Mouse (Mus musculus) 3T3-L1 (cell line): ENCODE measurements at regions not wholly inside any gene's neighbourhood (a gene's known extent, or its start where the extent isn't known, plus 50 kb on each side); places are given as distances from the start of the nearest gene placed in this dataset.

ENCODE experiments used
- DNase-seq: peaks from one replicate; pipeline ENCODE4 v3.0.0-alpha.2; 2015; ENCODE audit warnings: low read depth, low spot score

DNA sequence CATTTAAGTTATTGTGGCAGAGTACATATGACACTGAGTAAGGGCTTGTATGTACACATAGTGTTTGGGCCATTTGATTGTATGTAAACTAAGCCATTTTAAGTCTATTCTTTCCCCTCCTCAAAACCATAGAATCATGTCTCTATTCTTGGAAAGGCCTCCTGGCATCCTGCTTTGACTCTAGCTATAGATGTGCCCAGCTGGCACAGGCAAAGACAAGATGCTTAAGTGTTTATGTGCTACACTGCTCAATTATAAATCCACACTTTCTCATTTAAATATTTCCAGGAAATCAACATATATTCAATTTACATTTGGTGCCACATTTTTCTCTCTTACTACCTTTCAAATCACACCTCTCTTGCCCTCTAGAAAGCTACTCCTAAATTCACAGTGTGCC lies 97.6 kb upstream of the Bdnf start:
- no peak for DNase-seq

DNA sequence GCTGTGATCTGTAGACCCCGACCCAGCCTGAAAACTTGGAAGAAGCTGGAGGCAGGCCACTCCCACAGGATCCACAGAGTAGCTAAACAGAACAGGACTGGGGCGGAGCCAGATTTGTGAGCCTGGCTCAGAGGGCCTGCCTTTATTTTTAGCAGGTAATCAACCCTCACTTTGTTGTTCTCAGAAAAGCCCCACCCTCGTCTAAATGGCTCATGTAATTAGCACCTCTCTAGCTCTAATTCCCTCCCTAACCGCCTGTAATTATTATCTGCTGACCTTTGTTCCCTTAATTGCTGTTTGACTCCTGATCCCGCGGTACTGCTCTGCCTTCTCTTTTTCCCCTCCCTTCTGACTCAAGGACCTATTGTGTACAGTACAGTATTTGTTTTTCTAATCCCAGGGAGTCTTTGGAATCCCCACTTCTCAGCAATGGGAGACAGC lies 95.6 kb upstream of the Bdnf start:
- DNase-seq, result no peak

DNA sequence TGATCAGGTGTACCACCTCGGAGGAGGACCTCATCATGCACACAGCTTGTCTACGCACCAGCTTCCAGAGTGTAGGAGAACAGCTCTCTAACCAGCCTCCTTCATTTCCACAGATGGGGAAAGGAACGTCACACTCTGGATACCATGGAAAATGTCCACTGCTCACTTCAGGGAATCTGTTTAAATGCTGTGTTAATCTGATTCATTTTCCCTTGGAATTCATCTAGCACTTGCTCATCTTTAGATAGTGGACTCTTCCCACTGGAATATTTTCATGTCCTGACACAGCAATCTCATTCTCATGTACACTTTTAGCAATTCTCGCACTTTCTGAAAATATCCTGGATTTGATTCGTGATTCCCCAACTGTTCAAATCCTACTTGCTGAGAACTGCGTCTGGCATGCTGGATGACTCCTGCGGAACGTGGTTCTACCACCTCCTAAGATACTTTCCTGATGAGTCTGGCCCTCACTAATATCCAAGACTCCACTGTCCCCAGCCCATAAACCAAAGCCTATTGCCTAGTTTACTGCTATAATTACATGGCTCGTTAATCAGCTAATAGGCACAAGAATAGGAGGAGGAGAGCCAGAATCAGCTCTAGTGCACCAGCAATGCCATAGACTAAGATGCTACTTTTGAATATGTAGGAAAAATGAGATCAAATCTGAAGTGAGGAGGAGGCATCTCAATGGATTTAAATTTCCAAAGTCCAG lies 56.0 kb upstream of the Bdnf start:
- DNase-seq, result no peak

DNA sequence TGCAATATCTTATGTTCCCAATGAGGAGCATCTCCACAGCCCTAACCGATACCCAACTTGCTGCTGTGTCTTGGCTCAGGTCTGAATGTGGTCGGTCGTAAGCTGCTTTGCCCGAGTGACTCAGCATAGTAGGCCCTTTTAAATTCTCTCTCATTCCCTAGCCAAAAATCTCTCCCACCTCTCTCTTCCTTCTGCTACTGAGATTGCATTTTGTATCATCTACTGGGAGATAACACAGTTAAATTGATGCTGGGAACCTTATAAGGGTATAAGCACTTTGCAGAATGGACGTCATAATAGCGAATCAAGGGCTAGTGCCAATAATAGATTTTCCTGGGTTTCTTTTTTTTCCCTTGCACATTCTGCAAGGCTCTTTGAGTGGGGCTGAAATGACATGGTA lies 54.8 kb upstream of the Bdnf start:
- DNase-seq, result no peak

DNA sequence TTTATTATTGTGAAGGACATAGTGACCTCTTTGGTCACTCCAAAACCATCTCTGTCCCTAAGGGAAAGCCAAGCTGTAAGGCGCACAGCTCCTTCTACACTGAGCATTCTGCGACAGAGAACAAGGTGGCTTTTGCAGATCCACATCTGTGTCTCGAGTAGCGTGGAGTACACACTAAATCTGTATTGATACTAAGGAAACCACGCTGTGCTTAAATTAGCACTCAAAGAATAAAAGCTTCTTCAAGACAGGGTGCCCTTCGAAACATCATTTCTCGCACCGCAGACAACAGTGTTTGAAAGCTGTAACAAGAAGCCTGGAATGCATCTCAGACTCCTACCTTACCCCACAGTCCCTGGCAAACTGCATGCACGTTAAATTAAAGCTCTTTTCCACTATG lies 52.9 kb upstream of the Bdnf start:
- DNase-seq, result no peak
